Mouse (Mus musculus) urinary bladder, postnatal 25 days (tissue): ENCODE results near the gene Fsd1l.

Source experiments
- DNase-seq: peaks from one replicate; pipeline ENCODE4 v3.0.0; 2022; ENCODE audit warnings: low spot score

Fsd1l gene

GRCm38 (mm10) chr4:53750391-53751120 is 119.3 kb downstream of the Fsd1l start:
- no peak for DNase-seq
